Mouse (Mus musculus): ENCODE data around the gene Camk2d. TPM values are rescaled to one million over a fixed set of nuclear protein-coding genes. Genes with fewer than 3 reads are reported as not detected.

Camk2d gene
- total and polyA plus RNA-seq, 3 experiments: 0.07 to 0.35 TPM; not detected in 1

GRCm38 (mm10) chr3:126595456-126595855, 646 bp upstream of the Camk2d start:
- H3K79me2 ChIP-seq (ENCODE audit: control insufficient read depth, insufficient read depth, low read length, poor library complexity): no peaks in the 10 kb centered on the region
- H3K36me3 ChIP-seq (ENCODE audit: control insufficient read depth in 1 of 2, insufficient read depth in 2 of 2, low read length in 2 of 2): no peaks in the 10 kb centered on the region
- H3K4me3 ChIP-seq (ENCODE audit: control insufficient read depth in 1 of 2, insufficient read depth in 1 of 2, low read depth in 2 of 2, low read length in 2 of 2): no peak overlapping the region
- no peaks in the 10 kb centered on the region for H3K27me3 ChIP-seq (ENCODE audit: control insufficient read depth in 1 of 2, insufficient read depth in 2 of 2, low read length in 2 of 2)
- H3K9me3 ChIP-seq (replicated peaks; ENCODE audit: insufficient read depth, low read length): no peaks in the 10 kb centered on the region
- no peak for DNase-seq (ENCODE audit: low read depth, low spot score)
- H3K4me1 ChIP-seq (ENCODE audit: control insufficient read depth in 1 of 2, insufficient read depth in 2 of 2, low read length in 2 of 2): no peaks in the 10 kb centered on the region
- H3K27ac ChIP-seq (ENCODE audit: control insufficient read depth, low read depth, low read length): no peak overlapping the region
- TF ChIP-seq MXI1 (IDR thresholded peaks at IDR 0.05; ENCODE audit: low read depth, low read length): no peak
- TF ChIP-seq MEF2A (IDR thresholded peaks at IDR 0.05; ENCODE audit: extremely low read depth, insufficient replicate concordance, low read depth, low read length, poor library complexity, severe bottlenecking): no peak
- no peak for TF ChIP-seq MYC (IDR thresholded peaks at IDR 0.05; ENCODE audit: low read depth, low read length)
- no peak for TF ChIP-seq NELFE (IDR thresholded peaks at IDR 0.05; ENCODE audit: low read depth, low read length)
- TF ChIP-seq MAX (IDR thresholded peaks at IDR 0.05; ENCODE audit: low read length): no peak
- TF ChIP-seq POLR2AphosphoS2 (IDR thresholded peaks at IDR 0.05; ENCODE audit: low read length): no peak
- no peak for TF ChIP-seq SMC3 (IDR thresholded peaks at IDR 0.05; ENCODE audit: low read depth, low read length)
- no peak for TF ChIP-seq TAL1 (IDR thresholded peaks at IDR 0.05; ENCODE audit: low read length)
- no peak for TF ChIP-seq GABPA (IDR thresholded peaks at IDR 0.05; ENCODE audit: low read depth, low read length)
- no peak for TF ChIP-seq ZMIZ1 (IDR thresholded peaks at IDR 0.05; ENCODE audit: low read depth, low read length)
- no peak for TF ChIP-seq MYB (IDR thresholded peaks at IDR 0.05; ENCODE audit: low read depth, low read length)
- no peak overlapping the region for H3K9ac ChIP-seq (ENCODE audit: control insufficient read depth, low read depth, low read length, poor library complexity, severe bottlenecking)

- no peak for DNase-seq (ENCODE audit: low read depth, low spot score)
- H3K9me3 ChIP-seq (replicated peaks; ENCODE audit: insufficient read depth, low read length): no peaks in the 10 kb centered on the region
- H3K79me2 ChIP-seq (ENCODE audit: control insufficient read depth, insufficient read depth, low read length, poor library complexity): no peaks in the 10 kb centered on the region
These were observed 524 bp downstream of the Camk2d start for GRCm38 (mm10) chr3:126596491-126597160.

More at GRCm38 (mm10) chr3:126596491-126597160, 524 bp downstream of the Camk2d start:
- Histone ChIP-seq H3K36me3 (ENCODE audit: control insufficient read depth in 1 of 2, insufficient read depth in 2 of 2, low read length in 2 of 2) (no peaks in the 10 kb centered on the region), H3K4me1 (ENCODE audit: control insufficient read depth in 1 of 2, insufficient read depth in 2 of 2, low read length in 2 of 2) (no peaks in the 10 kb centered on the region), H3K4me3 (ENCODE audit: control insufficient read depth in 1 of 2, insufficient read depth in 1 of 2, low read depth in 2 of 2, low read length in 2 of 2) (no peak overlapping the region), H3K9ac (ENCODE audit: control insufficient read depth, low read depth, low read length, poor library complexity, severe bottlenecking) (no peak overlapping the region), H3K27me3 (ENCODE audit: control insufficient read depth in 1 of 2, insufficient read depth in 2 of 2, low read length in 2 of 2) (no peaks in the 10 kb centered on the region), H3K27ac (ENCODE audit: control insufficient read depth, low read depth, low read length) (no peak overlapping the region)
- TF ChIP-seq MAFK (IDR thresholded peaks at IDR 0.05; ENCODE audit: borderline replicate concordance, low read depth, low read length) (no peak), CHD1 (IDR thresholded peaks at IDR 0.05; ENCODE audit: low read depth, low read length) (no peak), MAZ (IDR thresholded peaks at IDR 0.05; ENCODE audit: low read depth, low read length) (no peak), MYB (IDR thresholded peaks at IDR 0.05; ENCODE audit: low read depth, low read length) (no peak), E2F4 (IDR thresholded peaks at IDR 0.05; ENCODE audit: borderline replicate concordance, low read depth, low read length) (no peak), BHLHE40 (IDR thresholded peaks at IDR 0.05; ENCODE audit: borderline replicate concordance, low read depth, low read length) (no peak), POLR2A (IDR thresholded peaks at IDR 0.05; ENCODE audit: control insufficient read depth in 1 of 2, insufficient read depth in 1 of 2, low read depth in 1 of 2, low read length in 2 of 2, poor library complexity in 1 of 2) (no peak), GABPA (IDR thresholded peaks at IDR 0.05; ENCODE audit: low read depth, low read length) (no peak), UBTF (IDR thresholded peaks at IDR 0.05; ENCODE audit: borderline replicate concordance, insufficient read depth, low read depth, low read length) (no peak), KAT2A (conservative IDR thresholded peaks at IDR 0.05; ENCODE audit: low read depth, low read length) (no peak)

All from MEL (cell line).